Mouse (Mus musculus) stomach, embryonic 14.5 days (tissue): ENCODE results near the gene Ovch2. TPM values are rescaled to one million over a fixed set of nuclear protein-coding genes. Genes with fewer than 3 reads are reported as not detected.

Source experiments
- ATAC-seq: fragments of 200-750 bp; cut with Nextera tagmentation; 2 replicates; pipeline ENCODE4 v1.8.0; 2017; ENCODE audit warnings: low read depth, moderate TSS enrichment; ENCODE audit not compliant: insufficient number of reproducible peaks, insufficient read depth, low FRiP score
- H3K27ac ChIP-seq: fragments of 300-500 bp; sonication (generic); 2 replicates; pipeline ENCODE4 v1.5.1; 2014; ENCODE audit warnings: mild to moderate bottlenecking, low read length, moderate library complexity, mixed read lengths
- H3K27me3 ChIP-seq: fragments of 300-500 bp; sonication (generic); 2 replicates; pipeline ENCODE4 v1.6.1; 2014; ENCODE audit warnings: low read length, control low read depth, mixed read lengths; ENCODE audit not compliant: control insufficient read depth, insufficient read depth
- H3K36me3 ChIP-seq: fragments of 300-500 bp; sonication (generic); 2 replicates; pipeline ENCODE4 v1.6.1; 2014; ENCODE audit warnings: mild to moderate bottlenecking, control low read depth, low read length, moderate library complexity, mixed read lengths; ENCODE audit not compliant: control insufficient read depth, insufficient read depth
- H3K4me1 ChIP-seq: fragments of 300-500 bp; sonication (generic); 2 replicates; pipeline ENCODE4 v1.6.1; 2014; ENCODE audit warnings: low read length, control low read depth, mixed read lengths; ENCODE audit not compliant: control insufficient read depth, insufficient read depth
- H3K4me2 ChIP-seq: fragments of 300-500 bp; sonication (generic); replicated peaks from 2 replicates; pipeline ENCODE4 v1.6.1; 2014; ENCODE audit warnings: low read depth, low read length, control low read depth
- H3K4me3 ChIP-seq: fragments of 300-500 bp; sonication (generic); 2 replicates; pipeline ENCODE4 v1.5.1; 2014; ENCODE audit warnings: low read depth, low read length, control low read depth
- H3K9ac ChIP-seq: fragments of 300-500 bp; sonication (generic); replicated peaks from 2 replicates; pipeline ENCODE4 v1.6.1; 2014; ENCODE audit warnings: low read depth, mild to moderate bottlenecking, control low read depth, low read length, moderate library complexity, mixed read lengths
- H3K9me3 ChIP-seq: fragments of 300-500 bp; sonication (generic); 2 replicates; pipeline ENCODE4 v1.6.1; 2016; ENCODE audit warnings: low read depth, low read length, control low read depth; ENCODE audit not compliant: control insufficient read depth
- WGBS: fragments of 180-500 bp; shearing (Covaris S2); extraction: QIAGEN DNeasy Blood & Tissue Kit; methylation state at CpG from one replicate; pipeline ENCODE4 v1.1.7; 2014; 5-methylcytosine and 5-hydroxymethylcytosine counted together
- polyA plus RNA-seq: library from polyadenylated mRNA; unstranded; fragments of >200 nt; fragmentation: Nextera tagmentation; extraction: Ambion mirVana; gene quantifications from 2 replicates; pipeline ENCODE4 v1.2.1, GENCODE M21; 2014

The Ovch2 gene
- polyA plus RNA-seq, 1 experiment from 2014 or later: not detected

DNA sequence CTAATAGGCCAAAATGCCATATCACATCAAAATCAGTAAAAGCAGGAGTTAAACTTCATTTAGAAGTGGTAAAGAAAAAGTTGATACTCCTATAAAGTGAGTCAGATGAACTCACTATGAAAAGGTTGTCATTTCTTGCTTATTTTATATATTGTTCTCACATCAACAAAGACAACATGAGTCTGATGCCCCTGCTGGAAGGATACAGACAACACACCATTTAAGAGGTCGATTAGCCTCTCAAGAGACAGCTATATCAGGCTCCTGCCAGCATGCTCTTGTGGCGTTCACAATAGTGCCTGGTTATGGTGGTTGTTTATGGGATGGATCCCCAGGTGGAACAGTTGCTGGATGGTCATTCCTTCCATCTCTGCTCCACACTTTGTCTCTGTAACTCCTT lies 67.8 kb downstream of the Ovch2 start:
- no peaks in the 10 kb centered on the region for H3K27me3 ChIP-seq
- H3K36me3 ChIP-seq: peaks cover 5% of the 10 kb centered on the region
- H3K4me3 ChIP-seq: no peak overlapping the region
- no peaks in the 10 kb centered on the region for H3K4me1 ChIP-seq
- no peak overlapping the region for H3K4me2 ChIP-seq
- WGBS: 77% methylated on average over 2 of the region's 2 CpGs
- no peak for ATAC-seq
- no peak overlapping the region for H3K9ac ChIP-seq
- no peaks in the 10 kb centered on the region for H3K9me3 ChIP-seq
- no peak overlapping the region for H3K27ac ChIP-seq

Other genes starting within 250 kb of the Ovch2 start
- gene Olfml1, start 233.8 kb downstream of the Ovch2 start, polyA plus RNA-seq: 22.6 and 24.3 TPM in 2 replicates
- gene Ppfibp2, start 206.0 kb downstream of the Ovch2 start, polyA plus RNA-seq: 12.1 and 13.9 TPM in 2 replicates
- gene 5330417H12Rik, start 176.0 kb downstream of the Ovch2 start, polyA plus RNA-seq: not detected in 2 replicates
- 0.12 and 0.14 TPM in 2 replicates for gene Cyb5r2, start 43.2 kb downstream of the Ovch2 start, polyA plus RNA-seq
- gene Olfr467, start 11.1 kb upstream of the Ovch2 start, polyA plus RNA-seq: not detected in 2 replicates
- gene Olfr469, start 24.3 kb upstream of the Ovch2 start, polyA plus RNA-seq: not detected in 2 replicates
- gene Olfr470, start 46.3 kb upstream of the Ovch2 start, polyA plus RNA-seq: not detected in 2 replicates
- gene Olfr472, start 96.7 kb upstream of the Ovch2 start, polyA plus RNA-seq: not detected in 2 replicates
- not detected in 2 replicates for gene Olfr473, start 129.2 kb upstream of the Ovch2 start, polyA plus RNA-seq
- not detected in 2 replicates for gene Olfr474, start 153.4 kb upstream of the Ovch2 start, polyA plus RNA-seq
- not detected in 2 replicates for gene Olfr476, start 163.6 kb upstream of the Ovch2 start, polyA plus RNA-seq
- not detected in 2 replicates for gene Olfr477, start 185.5 kb upstream of the Ovch2 start, polyA plus RNA-seq
- gene Olfr478, start 232.8 kb upstream of the Ovch2 start, polyA plus RNA-seq: not detected in 2 replicates
- gene Olfr479, start 249.5 kb upstream of the Ovch2 start, polyA plus RNA-seq: not detected in 2 replicates